Mouse (Mus musculus): ENCODE data around the gene Tob2. TPM values are rescaled to one million over a fixed set of nuclear protein-coding genes. Genes with fewer than 3 reads are reported as not detected.

Gene Tob2
- polyA plus RNA-seq, 1 experiment from 2014 or later: 19.4 TPM

DNA sequence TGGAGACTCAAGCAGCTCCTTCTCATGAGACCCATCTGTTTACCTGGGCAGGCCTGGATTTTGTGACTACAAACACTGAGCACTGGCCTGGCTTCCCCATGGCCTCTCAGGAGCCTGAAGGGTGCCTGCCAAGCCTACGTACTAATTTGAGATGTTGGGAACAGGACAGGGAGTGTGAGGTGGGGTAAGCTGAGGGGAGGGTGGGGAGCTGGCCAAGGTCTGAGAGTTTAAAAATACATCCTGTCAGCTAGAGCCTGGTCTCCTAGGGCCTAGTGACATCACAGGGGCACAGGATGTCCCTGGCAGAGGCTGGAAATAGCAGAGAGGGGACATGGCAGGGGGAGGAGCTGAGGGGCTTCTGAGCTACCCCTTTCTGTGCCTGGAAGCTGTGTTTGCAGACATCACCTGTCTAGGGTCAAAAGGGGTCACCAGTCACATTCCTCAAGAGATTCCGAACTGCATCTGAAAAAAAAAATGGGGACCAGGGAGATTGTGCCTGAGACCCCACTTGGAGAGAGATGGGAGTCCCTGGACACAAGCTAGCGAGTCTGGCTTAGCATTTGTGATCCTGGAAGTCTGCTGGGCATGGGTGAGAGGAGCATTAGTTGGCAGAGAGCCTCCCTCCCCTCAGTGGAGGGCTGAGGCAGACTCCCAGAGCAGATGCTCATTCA lies 24.3 kb downstream of the Tob2 start:
- Histone ChIP-seq H3K36me3 (ENCODE audit: control insufficient read depth, insufficient read depth) (no peaks in the 10 kb centered on the region), H3K4me2 (ENCODE audit: low read length) (no peak overlapping the region), H3K4me3 (replicated peaks; ENCODE audit: low read length) (no peak overlapping the region), H3K9ac (replicated peaks; ENCODE audit: low read depth, low read length) (no peak overlapping the region), H3K27ac (ENCODE audit: low read length) (no peak overlapping the region), H3K27me3 (replicated peaks; ENCODE audit: control insufficient read depth, insufficient read depth, low read length) (no peaks in the 10 kb centered on the region), H3K4me1 (replicated peaks; ENCODE audit: control insufficient read depth, insufficient read depth, low read length) (peaks cover 15% of the 10 kb centered on the region), H3K9me3 (ENCODE audit: control insufficient read depth, low read length) (no peaks in the 10 kb centered on the region)
- 63% methylated on average over 3 of the region's 3 CpGs for WGBS
- ATAC-seq: no peak

- H3K36me3 ChIP-seq (ENCODE audit: control insufficient read depth, insufficient read depth): no peaks in the 10 kb centered on the region
- 79% methylated on average over 4 of the region's 4 CpGs for WGBS
- H3K4me2 ChIP-seq (ENCODE audit: low read length): no peak overlapping the region
- no peaks in the 10 kb centered on the region for H3K27me3 ChIP-seq (replicated peaks; ENCODE audit: control insufficient read depth, insufficient read depth, low read length)
- ATAC-seq: no peak
- no peak overlapping the region for H3K9ac ChIP-seq (replicated peaks; ENCODE audit: low read depth, low read length)
- no peak overlapping the region for H3K27ac ChIP-seq (ENCODE audit: low read length)
- H3K4me3 ChIP-seq (replicated peaks; ENCODE audit: low read length): no peak overlapping the region
- no peaks in the 10 kb centered on the region for H3K9me3 ChIP-seq (ENCODE audit: control insufficient read depth, low read length)
- H3K4me1 ChIP-seq (replicated peaks; ENCODE audit: control insufficient read depth, insufficient read depth, low read length): peaks cover 12% of the 10 kb centered on the region
These were observed 25.1 kb downstream of the Tob2 start for GRCm38 (mm10) chr15:81833481-81833880.

GRCm38 (mm10) chr15:81832219-81832618 lies 26.4 kb downstream of the Tob2 start:
- Histone ChIP-seq H3K9ac (replicated peaks; ENCODE audit: low read depth, low read length) (no peak overlapping the region), H3K27ac (ENCODE audit: low read length) (no peak overlapping the region), H3K4me1 (replicated peaks; ENCODE audit: control insufficient read depth, insufficient read depth, low read length) (peaks cover 12% of the 10 kb centered on the region), H3K4me2 (ENCODE audit: low read length) (no peak overlapping the region), H3K36me3 (ENCODE audit: control insufficient read depth, insufficient read depth) (peaks cover 3% of the 10 kb centered on the region; the same call in 1 of the 2 replicates), H3K9me3 (ENCODE audit: control insufficient read depth, low read length) (no peaks in the 10 kb centered on the region), H3K27me3 (replicated peaks; ENCODE audit: control insufficient read depth, insufficient read depth, low read length) (no peaks in the 10 kb centered on the region), H3K4me3 (replicated peaks; ENCODE audit: low read length) (no peak overlapping the region)
- no peak for ATAC-seq
- 91% methylated on average over 3 of the region's 3 CpGs for WGBS

GRCm38 (mm10) chr15:81831136-81831825 lies 27.3 kb downstream of the Tob2 start:
- Histone ChIP-seq H3K9ac (replicated peaks; ENCODE audit: low read depth, low read length) (peak overlapping the region; percentile 22; the same call in 1 of the 2 replicates), H3K36me3 (ENCODE audit: control insufficient read depth, insufficient read depth) (peaks cover 5% of the 10 kb centered on the region; the same call in 1 of the 2 replicates), H3K27ac (ENCODE audit: low read length) (0 out of 2 replicates have a peak overlapping the region, but pooled peaks have one; percentile 4), H3K4me1 (replicated peaks; ENCODE audit: control insufficient read depth, insufficient read depth, low read length) (peaks cover 7% of the 10 kb centered on the region), H3K4me3 (replicated peaks; ENCODE audit: low read length) (no peak overlapping the region), H3K27me3 (replicated peaks; ENCODE audit: control insufficient read depth, insufficient read depth, low read length) (no peaks in the 10 kb centered on the region), H3K4me2 (ENCODE audit: low read length) (no peak overlapping the region), H3K9me3 (ENCODE audit: control insufficient read depth, low read length) (no peaks in the 10 kb centered on the region)
- WGBS: 13% methylated on average over 24 of the region's 24 CpGs
- ATAC-seq: peak; percentile 94

DNA sequence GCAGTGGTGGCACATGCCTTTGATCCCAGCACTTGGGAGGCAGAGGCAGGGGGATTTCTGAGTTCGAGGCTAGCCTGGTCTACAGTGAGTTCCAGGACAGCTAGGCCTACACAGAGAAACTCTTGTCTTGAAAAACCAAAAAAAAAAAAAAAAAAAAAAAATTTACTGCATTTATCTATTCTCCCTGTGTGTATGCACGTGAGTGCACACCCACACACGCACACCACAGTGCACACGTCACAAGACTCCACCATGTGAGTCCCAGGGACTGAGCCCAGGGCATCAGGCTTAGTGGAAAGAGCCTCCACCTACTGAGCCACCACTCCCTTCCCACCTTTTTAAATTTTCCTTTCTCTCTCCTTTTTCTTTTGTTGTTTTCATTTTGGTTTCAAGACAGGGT lies 28.1 kb downstream of the Tob2 start:
- Histone ChIP-seq H3K36me3 (ENCODE audit: control insufficient read depth, insufficient read depth) (peaks cover 8% of the 10 kb centered on the region), H3K4me1 (replicated peaks; ENCODE audit: control insufficient read depth, insufficient read depth, low read length) (peaks cover 3% of the 10 kb centered on the region; the same call in 1 of the 2 replicates), H3K27me3 (replicated peaks; ENCODE audit: control insufficient read depth, insufficient read depth, low read length) (no peaks in the 10 kb centered on the region), H3K27ac (ENCODE audit: low read length) (no peak overlapping the region), H3K4me2 (ENCODE audit: low read length) (no peak overlapping the region), H3K9ac (replicated peaks; ENCODE audit: low read depth, low read length) (no peak overlapping the region), H3K4me3 (replicated peaks; ENCODE audit: low read length) (no peak overlapping the region), H3K9me3 (ENCODE audit: control insufficient read depth, low read length) (no peaks in the 10 kb centered on the region)
- ATAC-seq: no peak
- 89% methylated on average over 4 of the region's 4 CpGs for WGBS

- Histone ChIP-seq H3K4me1 (replicated peaks; ENCODE audit: control insufficient read depth, insufficient read depth, low read length) (peaks cover 3% of the 10 kb centered on the region; the same call in 1 of the 2 replicates), H3K4me3 (replicated peaks; ENCODE audit: low read length) (no peak overlapping the region), H3K27me3 (replicated peaks; ENCODE audit: control insufficient read depth, insufficient read depth, low read length) (no peaks in the 10 kb centered on the region), H3K9me3 (ENCODE audit: control insufficient read depth, low read length) (no peaks in the 10 kb centered on the region), H3K36me3 (ENCODE audit: control insufficient read depth, insufficient read depth) (peaks cover 16% of the 10 kb centered on the region), H3K27ac (ENCODE audit: low read length) (no peak overlapping the region), H3K9ac (replicated peaks; ENCODE audit: low read depth, low read length) (no peak overlapping the region), H3K4me2 (ENCODE audit: low read length) (no peak overlapping the region)
- 75% methylated on average over 2 of the region's 2 CpGs for WGBS
- ATAC-seq: no peak
These were observed 29.4 kb downstream of the Tob2 start for GRCm38 (mm10) chr15:81829208-81829580.

GRCm38 (mm10) chr15:81828426-81829207 lies 30.0 kb downstream of the Tob2 start:
- Histone ChIP-seq H3K4me1 (replicated peaks; ENCODE audit: control insufficient read depth, insufficient read depth, low read length) (peaks cover 3% of the 10 kb centered on the region; the same call in 1 of the 2 replicates), H3K27me3 (replicated peaks; ENCODE audit: control insufficient read depth, insufficient read depth, low read length) (no peaks in the 10 kb centered on the region), H3K36me3 (ENCODE audit: control insufficient read depth, insufficient read depth) (peaks cover 16% of the 10 kb centered on the region), H3K4me3 (replicated peaks; ENCODE audit: low read length) (no peak overlapping the region), H3K9me3 (ENCODE audit: control insufficient read depth, low read length) (no peaks in the 10 kb centered on the region), H3K4me2 (ENCODE audit: low read length) (no peak overlapping the region), H3K9ac (replicated peaks; ENCODE audit: low read depth, low read length) (no peak overlapping the region), H3K27ac (ENCODE audit: low read length) (no peak overlapping the region)
- 92% methylated on average over 7 of the region's 7 CpGs for WGBS
- no peak for ATAC-seq

GRCm38 (mm10) chr15:81824832-81825231 lies 33.8 kb downstream of the Tob2 start:
- no peaks in the 10 kb centered on the region for H3K9me3 ChIP-seq (ENCODE audit: control insufficient read depth, low read length)
- no peaks in the 10 kb centered on the region for H3K4me1 ChIP-seq (replicated peaks; ENCODE audit: control insufficient read depth, insufficient read depth, low read length)
- 77% methylated on average over 3 of the region's 3 CpGs for WGBS
- no peak overlapping the region for H3K4me3 ChIP-seq (replicated peaks; ENCODE audit: low read length)
- no peak overlapping the region for H3K27ac ChIP-seq (ENCODE audit: low read length)
- H3K27me3 ChIP-seq (replicated peaks; ENCODE audit: control insufficient read depth, insufficient read depth, low read length): no peaks in the 10 kb centered on the region
- no peak overlapping the region for H3K9ac ChIP-seq (replicated peaks; ENCODE audit: low read depth, low read length)
- ATAC-seq: no peak
- H3K4me2 ChIP-seq (ENCODE audit: low read length): no peak overlapping the region
- H3K36me3 ChIP-seq (ENCODE audit: control insufficient read depth, insufficient read depth): peaks cover 27% of the 10 kb centered on the region

DNA sequence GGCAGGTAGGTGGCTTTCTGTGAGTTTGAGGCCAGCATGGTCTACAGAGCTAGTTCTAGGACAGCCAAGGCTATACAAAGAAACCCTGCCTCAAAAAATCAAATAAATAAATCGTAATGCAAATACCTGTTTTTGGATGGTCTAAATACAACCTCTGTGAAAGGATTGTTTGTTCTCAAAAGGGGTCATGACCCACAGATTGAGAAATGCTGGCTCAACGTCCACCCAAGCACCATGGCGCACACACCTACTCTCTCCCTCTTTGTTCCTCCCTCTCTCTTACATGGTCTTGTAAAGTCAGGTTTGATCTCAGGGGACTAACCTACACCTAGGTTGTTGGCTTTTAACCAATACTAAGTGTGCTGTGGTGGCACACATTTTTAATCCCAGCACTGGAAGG lies 36.0 kb downstream of the Tob2 start:
- no peak overlapping the region for H3K27ac ChIP-seq (ENCODE audit: low read length)
- 94% methylated on average over 3 of the region's 3 CpGs for WGBS
- H3K9me3 ChIP-seq (ENCODE audit: control insufficient read depth, low read length): no peaks in the 10 kb centered on the region
- peaks cover 37% of the 10 kb centered on the region for H3K36me3 ChIP-seq (ENCODE audit: control insufficient read depth, insufficient read depth)
- no peak overlapping the region for H3K4me2 ChIP-seq (ENCODE audit: low read length)
- no peaks in the 10 kb centered on the region for H3K4me1 ChIP-seq (replicated peaks; ENCODE audit: control insufficient read depth, insufficient read depth, low read length)
- no peak for ATAC-seq
- no peak overlapping the region for H3K9ac ChIP-seq (replicated peaks; ENCODE audit: low read depth, low read length)
- H3K27me3 ChIP-seq (replicated peaks; ENCODE audit: control insufficient read depth, insufficient read depth, low read length): no peaks in the 10 kb centered on the region
- no peak overlapping the region for H3K4me3 ChIP-seq (replicated peaks; ENCODE audit: low read length)

All from forebrain, embryonic 16.5 days (tissue).